Comparison of ENCODE assay signal across 9 mouse cellular contexts in genomic region chr5:29435491-29435890, GRCm38 (mm10). TPM values are rescaled to one million over a fixed set of nuclear protein-coding genes. Genes with fewer than 3 reads are reported as not detected.
A peak's percentile ranks its signal among the peaks of the same experiment; 100 is the strongest.
DNase-seq lines count a peak whose midpoint lies in the region; ATAC-seq and TF ChIP-seq lines count a peak whose summit lies in the region.
"Had no signal": no experiment of that assay in that cellular context is flagged by ENCODE, and none has a peak within 500 bp of the region (broad histone marks: within the 10 kb centered on the region; RNA-seq: fewer than 3 reads in every experiment).

No protein-coding gene starts in this region.

- TF ChIP-seq CTCF in E14TG2a.4 (conservative IDR thresholded peaks at IDR 0.05; ENCODE audit: low read length), result no peak

- DNase-seq in heart, adult 11 months, result peak; percentile 65
- no peak for DNase-seq in heart, postnatal 4 days
- DNase-seq in cerebellum, adult 9-10 months, result no peak
- no peak for DNase-seq in right cerebral cortex, postnatal 4 days
- DNase-seq: B cell, adult 2 months had no signal

- peaks cover 4% of the 10 kb centered on the region; the same call in 1 of the 2 replicates for H3K27me3 ChIP-seq in E14TG2a.4 (ENCODE audit: insufficient read depth, low read length)
- H3K27me3 ChIP-seq in liver, embryonic 16.5 days (ENCODE audit: control insufficient read depth, insufficient read depth, low read depth, low read length), result peaks cover 4% of the 10 kb centered on the region; the same call in 1 of the 2 replicates

- 0 out of 2 replicates have a peak, but pooled peaks have one; percentile 4 for ATAC-seq in granulocyte monocyte progenitor cell, adult 5-6 weeks (replicated peaks; ENCODE audit: poor library complexity, severe bottlenecking)
- ATAC-seq in liver, embryonic 16.5 days (ENCODE audit: low read depth), result peak; percentile 68
- no peak for ATAC-seq in inflammation-experienced regulatory T-cells, adult 6 months

- peaks cover 52% of the 10 kb centered on the region for H3K36me3 ChIP-seq in E14TG2a.4 (ENCODE audit: insufficient read depth, low read length)
- peaks cover 35% of the 10 kb centered on the region for H3K36me3 ChIP-seq in liver, embryonic 16.5 days (ENCODE audit: control insufficient read depth, insufficient read depth)

- peak overlapping the region; percentile 76 for H3K4me2 ChIP-seq in liver, embryonic 16.5 days (ENCODE audit: low read depth, low read length)

- H3K4me1 ChIP-seq in E14TG2a.4 (replicated peaks; ENCODE audit: low read depth, low read length), result peaks cover 43% of the 10 kb centered on the region
- H3K4me1 ChIP-seq in liver, embryonic 16.5 days (ENCODE audit: control insufficient read depth, low read depth, low read length), result peaks cover 17% of the 10 kb centered on the region

- peak overlapping the region; percentile 95 for H3K4me3 ChIP-seq in E14TG2a.4 (replicated peaks; ENCODE audit: low read length)
- H3K4me3 ChIP-seq in liver, embryonic 16.5 days (ENCODE audit: low read depth, low read length), result peak overlapping the region; percentile 96

- H3K27ac ChIP-seq in liver, embryonic 16.5 days (ENCODE audit: low read length), result peak overlapping the region; percentile 76

- peak overlapping the region; percentile 88 for H3K9ac ChIP-seq in liver, embryonic 16.5 days (ENCODE audit: low read depth, low read length)

- no peaks in the 10 kb centered on the region for H3K9me3 ChIP-seq in E14TG2a.4 (ENCODE audit: low read length)
- no peaks in the 10 kb centered on the region for H3K9me3 ChIP-seq in liver, embryonic 16.5 days (replicated peaks; ENCODE audit: control insufficient read depth, low read length)

- 23% methylated on average over 8 of the region's 8 CpGs for WGBS in liver, embryonic 16.5 days (ENCODE audit: insufficient replicate concordance)

RNA-seq across cellular contexts. Expression of gene Nom1, which starts 1.0 kb away (rescaled TPM):
- total RNA-seq in heart, postnatal 4 days (2021), result 10 to 100 TPM; 13.3 to 15.7 TPM
- total RNA-seq in granulocyte monocyte progenitor cell, adult 5-6 weeks (2014; fragmentation: Nextera tagmentation), result 15.4 and 31.0 TPM in 2 replicates
- 14.3 and 23.8 TPM in 2 replicates for total RNA-seq in granulocyte monocyte progenitor cell, adult 5-6 weeks (2017)
- 12.6 and 14.2 TPM in 2 replicates for polyA plus RNA-seq in liver, embryonic 16.5 days (2015; fragmentation: Nextera tagmentation; extraction: Ambion mirVana)
- polyA plus RNA-seq in inflammation-experienced regulatory T-cells, adult 6 months (2017; shearing (Covaris generic)), result 10 to 100 TPM in 2 of 3 experiments, 1 to 10 TPM in 1; 7.8 to 14.4 (median 11.4) TPM

RNA-seq across cellular contexts. Expression of gene Mnx1, which starts 42.8 kb away (rescaled TPM):
- total RNA-seq in heart, postnatal 4 days (2021), result not detected
- not detected in 2 replicates for total RNA-seq in granulocyte monocyte progenitor cell, adult 5-6 weeks (2014; fragmentation: Nextera tagmentation)
- total RNA-seq in granulocyte monocyte progenitor cell, adult 5-6 weeks (2017), result not detected in 2 replicates
- polyA plus RNA-seq in liver, embryonic 16.5 days (2015; fragmentation: Nextera tagmentation; extraction: Ambion mirVana), result not detected in 2 replicates
- polyA plus RNA-seq in inflammation-experienced regulatory T-cells, adult 6 months (2017; shearing (Covaris generic)), result not detected

RNA-seq across cellular contexts. Expression of gene Lmbr1, which starts 57.3 kb away (rescaled TPM):
- 10 to 100 TPM; 19.2 to 21.2 TPM for total RNA-seq in heart, postnatal 4 days (2021)
- total RNA-seq in granulocyte monocyte progenitor cell, adult 5-6 weeks (2014; fragmentation: Nextera tagmentation), result 0.60 and 0.90 TPM in 2 replicates
- 2.9 and 6.6 TPM in 2 replicates for total RNA-seq in granulocyte monocyte progenitor cell, adult 5-6 weeks (2017)
- 1.7 and 2.4 TPM in 2 replicates for polyA plus RNA-seq in liver, embryonic 16.5 days (2015; fragmentation: Nextera tagmentation; extraction: Ambion mirVana)
- 1 to 10 TPM in 1 of 3 experiments, under 1 TPM in 2; 0.50 to 1.5 (median 0.85) TPM for polyA plus RNA-seq in inflammation-experienced regulatory T-cells, adult 6 months (2017; shearing (Covaris generic))
